Mouse (Mus musculus) erythroblast, embryonic 14.5 days (primary cell): ENCODE data around the gene Tnks1bp1.

Experiments
- GATA1 ChIP-seq: IDR thresholded peaks from 2 replicates; pipeline ENCODE4 v1.6.1; 2012; ENCODE audit warnings: low read length, inconsistent platforms, mixed read lengths
- TAL1 ChIP-seq: IDR thresholded peaks from 3 replicates; pipeline ENCODE4 v1.6.1; 2012; ENCODE audit warnings: low read length, inconsistent platforms, mixed read lengths

DNA sequence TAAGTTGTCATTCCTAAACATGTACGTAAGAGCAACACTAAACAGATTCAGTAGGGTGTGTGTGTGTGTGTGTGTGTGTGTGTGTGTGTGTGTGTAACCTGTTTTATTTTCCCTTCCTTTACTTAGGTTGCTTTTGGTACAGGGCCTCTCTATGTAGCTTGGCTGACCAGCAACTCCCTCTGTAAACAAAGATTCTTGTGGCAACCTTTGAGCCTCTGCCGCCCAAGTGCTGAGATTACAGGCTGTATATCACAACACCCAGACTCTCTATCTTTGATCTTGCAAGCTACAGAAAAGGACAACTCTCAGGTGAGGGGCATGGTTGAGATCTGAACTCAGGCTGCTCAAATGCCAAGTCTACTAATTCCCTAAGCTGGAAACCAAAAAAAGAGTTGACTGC lies 38.6 kb upstream of the Tnks1bp1 start:
- TF ChIP-seq GATA1 (no peak), TAL1 (no peak)
